Mouse (Mus musculus) thymus, adult 18-20 months (tissue): ENCODE results near the gene Dnajb13.

Experiments
- DNase-seq, 2 experiments: peaks; one replicate each; pipeline ENCODE4 v3.0.0; 2022; ENCODE audit warnings: mixed read lengths in 2 of 2

Gene Dnajb13

GRCm38 (mm10) chr7:100514573-100514972, at the start of gene Dnajb13:
Dnajb13 (minus strand) TSS chr7:100514960.
- DNase-seq: no peak

DNA sequence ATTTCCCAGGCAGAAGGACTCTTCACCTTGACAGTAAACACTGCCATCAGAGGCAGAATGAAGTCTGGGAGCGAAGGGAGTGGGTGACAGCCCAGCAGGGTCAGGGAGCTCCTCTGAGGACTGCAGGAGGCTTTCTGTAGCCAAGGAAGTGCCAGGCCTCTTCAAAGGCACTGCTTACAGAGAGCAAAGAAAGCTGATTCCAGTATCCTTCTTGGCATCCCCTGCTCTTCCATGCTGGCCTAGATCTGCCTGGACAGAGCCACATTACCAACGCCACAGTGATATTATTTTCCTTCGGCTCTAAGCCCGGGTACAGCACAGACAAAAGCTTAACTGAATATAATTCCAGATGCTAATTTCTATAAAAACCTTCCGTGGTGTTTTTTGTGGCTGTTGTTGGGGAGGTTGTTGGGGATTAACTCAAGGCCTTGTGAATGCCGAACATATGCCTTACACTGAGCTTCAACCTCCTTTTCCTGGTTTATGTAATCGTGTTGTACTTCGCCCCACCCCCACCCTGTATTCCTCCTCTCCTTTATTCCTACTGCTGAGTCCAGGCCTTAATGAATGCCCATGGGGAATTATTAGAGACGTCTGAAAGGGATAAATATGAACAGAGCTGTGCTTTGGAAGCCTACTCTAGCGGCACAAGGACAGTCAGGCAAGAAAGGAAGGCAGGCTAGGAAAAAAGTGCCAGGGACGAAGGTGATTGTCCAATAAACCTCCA, 47.3 kb upstream of the Dnajb13 start:
- no peak for DNase-seq

DNA sequence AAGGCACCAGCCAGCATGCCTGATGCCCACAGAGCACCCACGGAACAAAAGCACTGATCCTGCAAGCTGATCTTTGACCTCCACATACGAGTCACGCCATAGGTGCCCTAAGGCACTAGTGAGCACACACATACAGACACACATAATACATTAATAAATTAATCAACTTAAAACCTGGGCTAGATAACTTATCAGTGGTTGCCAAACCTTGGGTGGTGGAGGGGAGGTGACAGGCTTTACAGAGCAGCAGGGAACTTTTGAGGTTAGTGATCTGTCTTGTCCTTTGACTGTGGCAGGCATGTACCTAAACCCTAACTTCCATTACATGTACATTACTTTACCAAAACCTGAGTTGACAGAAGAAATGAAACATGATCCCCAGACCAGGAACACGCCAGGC, 44.6 kb upstream of the Dnajb13 start:
- no peak for DNase-seq

DNA sequence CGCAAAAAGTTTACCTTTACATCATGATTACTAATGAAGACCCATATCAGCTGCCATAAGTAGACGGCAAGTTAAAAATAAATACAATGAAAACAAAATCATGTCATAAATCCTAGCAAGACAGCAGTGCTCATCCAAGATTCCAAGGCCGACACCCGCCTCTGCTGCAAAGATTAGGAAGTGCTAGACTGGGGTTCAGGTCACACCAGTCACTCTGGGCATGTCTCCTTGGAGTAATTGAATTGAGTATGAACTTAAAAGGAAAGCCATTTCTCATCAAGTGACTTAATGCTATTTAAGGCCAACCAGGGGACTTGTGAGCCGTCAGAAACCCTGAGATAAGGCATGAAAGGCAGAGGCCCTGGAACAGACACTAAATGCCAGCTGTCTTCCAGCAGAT, 42.5 kb upstream of the Dnajb13 start:
- DNase-seq: no peak

DNA sequence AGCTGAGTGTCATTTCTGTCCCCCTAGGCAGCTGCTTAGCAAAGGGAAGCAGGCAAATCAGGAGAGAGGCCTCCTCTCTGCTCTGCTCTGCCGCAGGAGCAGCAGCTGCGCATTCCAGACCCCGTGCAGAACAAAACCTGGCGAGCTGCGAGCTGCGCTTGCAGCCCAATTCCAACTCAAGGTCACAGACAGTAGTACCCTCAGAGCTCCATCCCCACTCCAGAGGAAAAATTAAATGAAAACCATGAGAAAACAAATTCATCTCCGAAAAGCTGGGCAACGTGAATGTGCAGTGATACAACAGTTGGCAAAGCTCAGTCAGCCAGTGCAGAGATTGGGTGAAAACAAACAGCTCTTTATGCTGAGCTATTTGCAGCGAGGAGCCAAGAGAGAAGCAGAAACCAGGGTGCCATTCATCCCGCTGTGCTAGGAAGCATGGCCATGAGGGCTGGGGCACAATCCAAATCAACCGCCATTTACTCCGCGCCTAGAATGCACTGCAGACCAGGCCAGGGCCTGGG, 40.7 kb upstream of the Dnajb13 start:
- no peak for DNase-seq

DNA sequence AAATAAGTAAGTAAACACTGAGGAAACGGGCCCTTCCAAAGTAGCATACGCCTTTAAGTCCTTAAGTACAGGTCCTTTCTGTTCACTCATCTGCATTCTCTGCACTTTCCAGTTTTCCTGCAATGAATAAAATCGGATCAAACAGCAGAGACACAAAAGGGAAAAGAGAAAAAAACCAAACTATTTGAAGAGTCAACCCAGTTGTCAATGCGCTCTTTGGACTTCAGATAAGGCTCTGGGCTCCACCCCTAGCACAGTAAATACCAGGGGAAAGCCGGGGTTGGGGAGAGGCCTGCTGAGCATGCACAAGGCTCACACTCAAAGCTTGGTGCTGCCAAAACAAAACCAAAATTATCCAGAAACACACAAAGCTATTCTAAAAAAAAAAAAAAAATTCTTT, 40.2 kb upstream of the Dnajb13 start:
- no peak for DNase-seq

DNA sequence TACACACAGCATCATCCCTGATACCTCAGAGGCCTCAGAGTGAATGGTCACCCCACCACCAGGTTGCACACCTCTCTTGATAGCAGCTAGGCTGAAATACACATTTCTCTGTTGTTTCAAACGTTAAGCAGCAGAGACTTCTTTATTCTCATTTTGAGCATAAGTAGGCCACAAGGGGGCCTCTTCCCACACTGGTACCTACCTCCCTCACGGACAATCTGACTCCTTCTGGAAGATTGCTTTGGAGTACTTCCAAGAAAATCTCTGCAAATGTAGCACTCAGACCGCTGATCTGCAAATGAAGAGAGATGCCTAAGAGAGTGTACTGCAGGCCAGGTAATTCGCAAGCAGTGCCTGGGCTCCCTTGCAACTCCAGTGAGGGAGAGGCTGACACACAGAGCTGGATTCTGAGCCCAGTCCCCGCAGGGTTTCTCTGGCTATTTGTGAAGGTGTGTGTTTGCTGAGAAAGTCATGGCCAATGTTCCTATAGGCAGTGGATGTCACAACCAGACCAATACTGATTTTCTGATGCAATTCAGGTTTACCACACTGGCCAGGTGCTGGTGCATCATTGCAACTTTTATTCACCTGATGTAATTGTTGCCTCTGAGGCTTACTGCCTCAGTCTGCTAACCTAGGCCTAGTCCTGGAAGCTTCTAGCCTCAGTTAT, 35.7 kb upstream of the Dnajb13 start:
- no peak for DNase-seq

GRCm38 (mm10) chr7:100549796-100550195, 35.0 kb upstream of the Dnajb13 start:
- DNase-seq: no peak

DNA sequence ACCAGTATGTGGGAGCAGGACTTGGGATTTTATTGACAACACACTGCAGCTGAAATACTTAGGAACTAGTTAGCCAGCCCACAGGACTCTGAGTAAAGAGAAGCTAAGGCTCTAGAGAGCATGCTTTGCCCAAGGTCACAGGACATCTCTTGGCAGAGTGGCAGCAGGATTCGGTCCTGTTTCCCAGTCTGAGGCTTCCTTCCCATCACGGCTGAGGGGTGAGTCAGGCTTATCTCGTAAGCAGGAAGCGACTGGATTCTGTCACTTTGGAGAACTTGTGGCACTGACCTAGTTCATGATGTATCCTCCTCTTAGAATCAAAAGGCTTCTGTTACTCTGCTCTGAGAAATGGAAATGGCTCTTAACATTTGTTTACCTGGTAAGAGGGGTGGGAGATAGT, 32.9 kb upstream of the Dnajb13 start:
- no peak for DNase-seq

DNA sequence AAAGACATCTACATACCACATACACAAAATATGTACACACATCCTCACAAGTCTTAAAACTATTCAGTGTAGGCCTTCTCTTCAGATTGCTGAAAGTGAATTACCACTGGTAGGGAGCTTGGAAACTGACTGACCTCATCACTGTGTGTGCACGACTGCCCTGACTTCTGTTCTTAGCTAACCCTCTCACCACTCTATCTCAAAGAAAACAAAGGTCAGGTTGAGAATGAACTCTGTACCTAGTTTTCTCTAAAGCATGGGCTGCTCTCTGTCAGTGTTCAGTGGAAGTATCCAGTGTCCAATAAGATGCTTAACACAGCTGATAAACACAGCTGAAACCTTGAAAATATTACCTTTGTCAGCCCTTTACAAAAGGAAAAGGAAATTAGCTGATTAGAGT, 29.7 kb upstream of the Dnajb13 start:
- DNase-seq: no peak

GRCm38 (mm10) chr7:100539516-100539915, 24.8 kb upstream of the Dnajb13 start:
- DNase-seq: no peak

GRCm38 (mm10) chr7:100537519-100537902, 22.8 kb upstream of the Dnajb13 start:
- DNase-seq: no peak

DNA sequence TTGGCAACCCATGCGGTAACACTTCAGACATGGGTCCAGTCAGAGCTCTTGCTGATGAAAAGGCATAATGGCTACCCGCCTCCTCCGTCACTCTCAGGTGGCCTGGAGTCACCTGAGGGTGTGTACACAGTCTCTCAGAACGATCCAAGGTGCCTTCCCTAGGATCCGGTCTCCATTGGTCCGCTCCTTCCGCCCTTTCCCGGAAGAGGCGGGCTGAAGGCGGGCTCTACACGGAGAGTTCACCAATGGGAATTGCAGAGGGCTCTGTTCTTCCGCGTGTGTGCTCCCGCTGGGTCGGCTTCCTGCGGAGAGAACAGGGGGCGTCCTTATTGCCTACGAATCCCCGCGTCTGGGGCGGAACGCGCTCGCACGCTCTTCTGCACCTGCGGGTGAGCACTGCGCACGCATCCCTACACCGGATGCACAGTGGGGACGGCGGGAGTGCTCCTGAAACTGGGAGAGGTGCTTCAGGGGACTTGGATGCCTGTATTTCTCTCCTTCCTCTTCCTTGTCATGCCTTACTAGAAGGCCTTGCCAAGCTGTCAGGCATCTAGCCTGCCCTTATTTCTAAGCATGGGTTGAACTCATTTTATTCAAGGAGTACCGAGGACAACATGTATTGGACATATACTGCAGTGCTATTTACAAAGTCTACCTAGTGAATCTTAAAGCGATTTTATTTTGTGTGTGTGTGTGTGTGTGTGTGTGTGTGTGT, 22.2 kb upstream of the Dnajb13 start, which contains the start of gene Coa4:
Gene Coa4, plus strand, starts transcription at position 268 of the 715 bp plus-strand sequence.
- DNase-seq: peak; percentile 81 to 86

DNA sequence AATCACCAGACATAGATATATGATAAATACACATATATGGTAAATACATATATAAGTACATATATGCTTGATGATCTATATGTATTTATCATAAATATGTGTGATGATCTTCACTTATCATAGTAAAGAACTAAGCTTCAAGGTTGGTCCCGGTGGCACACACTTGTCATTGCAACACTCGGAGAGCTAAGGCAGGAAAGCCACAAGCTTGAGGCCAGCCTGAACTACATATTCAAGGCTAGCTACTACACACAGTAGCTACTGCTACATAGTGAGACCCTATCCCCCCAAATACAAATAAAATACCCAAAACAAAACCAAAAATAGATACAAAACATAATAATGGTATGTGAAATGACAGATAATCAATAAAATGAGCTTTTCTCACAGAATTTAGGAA, 21.1 kb upstream of the Dnajb13 start:
- no peak for DNase-seq

DNA sequence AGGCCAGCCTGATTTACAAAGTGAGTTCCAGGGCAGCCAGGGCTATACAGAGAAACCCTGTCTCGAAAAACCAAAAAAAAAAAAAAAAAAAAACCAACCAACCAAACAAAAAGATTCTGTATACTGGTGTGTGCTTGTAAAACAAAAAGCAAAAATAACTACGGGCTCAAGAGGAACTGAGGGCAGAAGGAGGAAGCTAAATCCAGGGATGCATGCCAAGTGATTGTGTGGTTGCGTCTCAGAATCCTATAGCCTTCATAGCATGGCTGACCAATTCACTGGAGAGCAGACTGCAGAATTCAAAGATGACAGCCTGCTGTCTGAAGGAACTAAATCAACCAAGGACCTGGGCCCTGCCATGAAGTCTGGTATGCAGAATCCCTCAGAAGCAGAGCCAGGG, 19.5 kb upstream of the Dnajb13 start:
- DNase-seq: no peak

DNA sequence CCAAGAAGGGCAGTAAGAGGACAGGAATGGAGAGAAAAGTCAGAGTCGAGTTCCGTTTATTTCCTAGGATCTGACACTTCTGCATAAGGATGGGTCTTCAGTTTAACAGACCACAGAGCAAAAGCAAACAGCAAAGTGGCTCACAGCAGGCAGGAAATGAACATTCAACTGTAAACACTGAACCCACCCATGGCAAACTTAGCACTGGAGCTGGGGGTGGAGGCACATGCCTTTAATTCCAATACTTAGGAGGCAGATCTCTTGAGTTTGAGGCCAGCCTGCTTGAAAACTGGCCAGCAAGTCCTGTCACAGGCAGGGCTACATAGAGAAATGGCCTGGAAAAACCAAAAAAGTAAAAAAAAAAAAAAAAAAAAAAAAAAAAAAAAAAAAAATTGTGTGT, 18.7 kb upstream of the Dnajb13 start:
- DNase-seq: no peak

GRCm38 (mm10) chr7:100530766-100531165, 16.0 kb upstream of the Dnajb13 start:
- no peak for DNase-seq

- no peak for DNase-seq
Measured at GRCm38 (mm10) chr7:100524669-100525068, 9.9 kb upstream of the Dnajb13 start.

- DNase-seq: no peak
Measured at GRCm38 (mm10) chr7:100522222-100522621, 7.5 kb upstream of the Dnajb13 start.

DNA sequence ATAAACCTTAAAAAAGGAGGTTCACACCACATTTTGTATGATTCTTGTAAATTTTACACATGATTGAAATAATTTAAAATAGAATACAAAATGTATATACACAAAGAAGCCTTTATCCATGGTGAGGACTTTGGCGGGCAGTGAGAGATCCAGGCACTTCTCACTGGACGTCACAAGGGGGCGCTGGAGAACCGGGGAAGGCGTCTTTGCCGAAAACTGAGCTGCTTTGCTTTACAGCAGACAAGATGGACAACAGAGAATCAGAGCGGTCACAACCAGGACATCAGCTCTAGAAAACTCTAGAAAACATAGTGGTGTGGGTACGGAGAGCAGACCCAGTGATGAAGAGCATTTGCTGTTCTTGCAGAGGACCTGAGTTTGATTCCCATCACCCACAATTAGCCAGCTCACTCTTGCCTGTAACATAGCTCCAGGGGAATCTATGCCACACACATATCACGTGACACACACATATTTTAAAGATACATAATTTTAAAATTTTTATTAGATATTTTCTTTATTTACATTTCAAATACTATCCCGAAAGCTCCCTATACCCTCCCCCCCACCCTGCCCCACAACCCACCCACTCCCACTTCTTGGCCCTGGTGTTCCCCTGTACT, 6.0 kb upstream of the Dnajb13 start:
- DNase-seq: peak; percentile 39 to 44

- no peak for DNase-seq
Measured at GRCm38 (mm10) chr7:100520204-100520603, 5.4 kb upstream of the Dnajb13 start.

DNA sequence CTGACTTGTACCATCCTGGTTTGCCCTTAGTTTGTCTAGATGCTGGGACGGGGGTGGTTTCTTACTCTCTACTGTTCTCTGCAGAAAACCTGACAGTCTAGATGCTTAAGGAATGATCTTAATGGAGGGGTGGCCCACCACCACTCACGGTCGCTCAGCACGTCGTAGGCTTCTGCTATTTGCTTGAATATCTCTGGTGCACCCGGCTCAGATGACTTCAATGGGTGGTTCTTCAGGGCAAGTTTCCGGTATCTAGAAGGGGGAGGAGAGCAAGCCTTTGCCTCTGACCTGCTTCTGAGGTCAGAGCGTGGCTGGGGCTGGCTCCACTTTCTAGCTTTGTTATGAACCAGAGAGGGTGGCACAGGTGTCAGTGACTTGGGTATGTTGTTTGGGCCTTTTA, 3.2 kb downstream of the Dnajb13 start:
- DNase-seq: no peak

DNA sequence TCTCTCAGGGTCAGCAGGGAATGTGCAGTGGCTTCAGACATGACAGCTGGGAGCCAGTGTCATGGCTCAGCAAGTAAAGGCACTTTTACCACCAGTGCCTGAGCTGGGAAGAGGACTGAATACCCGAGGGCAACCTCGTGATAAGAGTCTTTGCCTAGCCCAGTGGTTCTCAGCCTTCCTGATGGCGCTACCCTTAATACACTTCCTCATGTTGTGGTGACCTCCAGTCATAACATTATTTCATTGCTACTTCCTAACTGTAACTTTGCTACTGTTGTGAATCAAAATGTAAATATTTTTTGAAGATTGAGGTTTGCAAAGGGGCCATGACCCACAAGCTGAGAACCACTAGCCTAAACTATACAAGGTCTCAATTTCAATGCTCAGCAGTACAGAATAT, 6.1 kb downstream of the Dnajb13 start:
- no peak for DNase-seq
